Mouse (Mus musculus): ENCODE measurements around the gene Mtus2.

DNA sequence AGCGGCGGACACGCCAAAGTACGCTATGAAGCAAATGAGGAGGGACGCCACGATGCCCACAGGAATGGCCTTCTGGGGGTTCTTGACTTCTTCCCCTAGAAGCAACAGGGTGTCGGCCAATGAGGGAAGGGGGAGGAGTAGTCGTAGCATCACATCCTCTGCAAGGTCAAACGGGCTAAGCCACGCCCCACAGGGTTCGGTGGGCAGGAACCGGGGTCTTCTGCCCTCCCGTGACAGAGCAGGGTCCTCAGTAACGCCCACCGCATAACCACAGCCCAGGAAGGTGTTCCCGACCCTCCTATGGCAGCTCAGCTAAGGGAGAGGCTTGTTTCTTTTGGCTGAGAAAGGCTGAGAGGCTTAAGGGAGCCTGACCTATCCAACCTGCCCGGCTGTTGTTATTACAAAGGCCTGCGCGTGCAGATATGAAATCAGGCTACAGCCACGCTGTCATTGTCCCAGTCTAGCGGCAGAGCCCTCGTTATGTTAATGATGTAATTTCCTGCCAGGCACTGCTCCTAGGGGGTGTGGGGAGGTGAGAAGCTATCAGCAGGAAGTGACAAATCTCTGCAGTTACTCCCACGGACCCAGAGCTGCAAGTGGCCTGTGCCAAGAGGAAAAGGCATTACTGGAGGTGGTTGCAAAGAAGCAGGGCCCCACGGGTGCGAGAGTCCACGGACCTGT is 385.1 kb downstream of the Mtus2 start:
- no peak for TF ChIP-seq CTCF (IDR thresholded peaks at IDR 0.05; ENCODE audit: borderline replicate concordance, control insufficient read depth, extremely low read depth, insufficient read depth, low read length, poor library complexity)
- TF ChIP-seq POLR2A (IDR thresholded peaks at IDR 0.05; ENCODE audit: control insufficient read depth, extremely low read depth, insufficient read depth, low read length, poor library complexity): no peak
